Mouse (Mus musculus): ENCODE measurements around the gene Ankrd61. TPM values are rescaled to one million over a fixed set of nuclear protein-coding genes. Genes with fewer than 3 reads are reported as not detected.
A peak's percentile ranks its signal among the peaks of the same experiment; 100 is the strongest.

Gene Ankrd61
- polyA plus RNA-seq (2015; fragmentation: Nextera tagmentation; extraction: Ambion mirVana), result 0.29 and 0.31 TPM in 2 replicates

DNA sequence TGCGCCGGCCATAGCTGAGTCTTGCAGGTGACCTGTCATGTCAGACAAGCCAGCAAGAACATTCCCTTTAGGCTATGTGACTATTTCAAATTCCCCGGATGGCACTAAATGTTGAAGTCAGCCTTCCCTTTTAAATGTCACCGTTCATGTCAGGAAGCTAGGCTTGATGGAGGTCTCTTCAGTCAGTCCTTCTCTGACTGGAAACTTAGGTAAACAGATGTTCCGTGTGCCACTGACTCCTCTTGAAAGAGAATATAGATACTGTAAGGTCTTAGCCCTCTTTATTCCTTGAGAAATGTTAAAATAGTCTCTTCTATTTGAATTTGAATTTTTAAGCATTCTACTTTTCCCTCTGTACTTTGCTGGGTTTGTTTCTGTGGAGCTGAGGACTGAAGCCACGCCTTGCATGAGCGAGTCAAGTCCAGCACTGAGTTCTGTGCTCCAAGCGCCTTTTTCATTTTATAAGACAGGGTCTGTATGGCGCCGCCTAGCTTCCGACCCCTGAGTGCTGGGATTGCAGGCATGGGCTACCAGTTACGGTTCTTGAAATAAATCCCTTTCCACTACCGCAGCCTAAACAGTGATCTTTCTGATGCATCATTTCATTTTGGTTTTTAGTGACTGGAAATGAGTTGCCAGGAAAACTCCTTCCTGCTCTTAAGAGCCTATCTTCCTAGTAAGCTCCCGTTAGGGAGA lies at the start of gene Ankrd61:
TSS of gene Ankrd61 (minus strand) at position 51 of the 696 bp plus-strand sequence.
- H3K4me1 ChIP-seq (ENCODE audit: control insufficient read depth, insufficient read depth, low read length), result no peaks in the 10 kb centered on the region
- no peak within 1 kb of the TSS for H3K4me3 ChIP-seq (replicated peaks; ENCODE audit: low read length)
- no peaks in the 10 kb centered on the region for H3K9me3 ChIP-seq (replicated peaks; ENCODE audit: control insufficient read depth, low read length)
- H3K27me3 ChIP-seq (ENCODE audit: control insufficient read depth, insufficient read depth, low read length), result no peaks in the 10 kb centered on the region
- H3K36me3 ChIP-seq (ENCODE audit: control insufficient read depth, insufficient read depth, low read length), result peaks cover 19% of the 10 kb centered on the region
- H3K27ac ChIP-seq (ENCODE audit: low read length), result no peak within 1 kb of the TSS
- ATAC-seq (ENCODE audit: insufficient read depth, low FRiP score), result no peak
- WGBS, result 84% methylated on average over 14 of the region's 14 CpGs
- no peak within 1 kb of the TSS for H3K9ac ChIP-seq (ENCODE audit: low read length)
- no peak within 1 kb of the TSS for H3K4me2 ChIP-seq (ENCODE audit: low read depth, low read length)

DNA sequence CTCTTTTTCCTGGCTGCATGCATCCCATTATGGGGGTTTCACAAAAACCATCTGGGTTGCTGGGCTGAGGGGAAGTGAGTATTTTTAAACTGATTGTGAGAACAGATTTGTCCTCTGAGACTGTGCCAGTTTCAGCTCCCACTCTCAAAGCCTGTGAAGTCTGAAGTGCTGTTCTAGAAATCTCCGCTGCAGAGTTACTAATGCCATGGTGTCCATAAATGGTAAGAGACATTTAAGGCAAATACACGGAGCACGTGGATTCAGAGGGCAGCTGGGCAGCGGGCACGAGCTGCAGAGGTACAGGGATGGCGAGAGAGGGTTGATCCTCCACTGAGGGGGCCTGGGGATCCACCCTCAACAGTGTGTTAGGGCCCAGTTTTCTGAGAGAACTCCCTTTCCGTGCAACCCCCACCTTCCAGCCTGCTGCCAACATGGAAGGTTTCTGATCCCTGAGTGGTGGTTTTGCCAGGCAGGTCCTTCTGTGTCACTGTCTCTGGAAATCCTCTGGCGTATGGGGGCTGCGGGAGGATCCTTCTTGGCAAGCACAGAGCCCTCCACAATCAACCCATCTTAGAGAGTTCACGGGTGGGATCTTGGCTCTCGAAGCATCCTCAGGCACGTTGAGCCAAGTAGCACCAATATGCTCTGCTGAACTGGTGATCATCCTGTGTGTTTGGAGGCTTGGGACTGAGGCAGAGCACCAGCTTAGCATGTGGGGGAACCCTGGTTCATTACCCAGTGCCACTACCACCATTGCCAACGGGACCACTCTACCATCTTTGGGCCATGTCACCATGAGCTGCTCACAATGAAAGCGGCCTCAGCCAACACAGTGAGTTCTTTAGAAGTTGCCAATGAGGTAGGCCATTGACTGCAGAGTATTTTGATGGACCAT lies 46.0 kb upstream of the Ankrd61 start:
- 85% methylated on average over 14 of the region's 14 CpGs for WGBS
- no peak overlapping the region for H3K4me3 ChIP-seq (replicated peaks; ENCODE audit: low read length)

DNA sequence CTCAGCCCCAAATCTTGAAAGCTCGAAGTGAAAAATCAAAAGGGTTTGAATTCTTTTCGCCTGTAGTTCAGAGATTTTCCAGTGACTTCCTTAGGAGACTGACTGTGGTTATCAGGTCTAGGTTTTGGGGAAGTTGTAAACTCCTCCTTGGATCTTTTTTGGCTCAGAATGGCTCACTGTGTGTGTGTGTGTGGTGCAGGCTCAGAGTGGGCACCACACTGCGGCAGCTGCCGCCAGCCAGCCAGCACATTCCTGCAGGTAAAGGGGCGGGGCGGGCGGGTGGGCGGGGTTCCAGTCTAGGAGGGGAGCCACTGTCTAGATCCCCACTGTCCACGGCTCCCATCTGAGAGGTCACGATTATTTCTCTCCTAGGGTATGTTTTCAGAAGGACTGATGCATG lies 44.1 kb upstream of the Ankrd61 start:
- ATAC-seq (ENCODE audit: insufficient read depth, low FRiP score), result no peak
- H3K4me2 ChIP-seq (ENCODE audit: low read depth, low read length), result peak overlapping the region; percentile 19; the same call in 1 of the 2 replicates
- 18% methylated on average over 10 of the region's 10 CpGs for WGBS

More for the DNA sequence above, 46.0 kb upstream of the Ankrd61 start:
- H3K27ac ChIP-seq (ENCODE audit: low read length), result no peak overlapping the region
- no peak overlapping the region for H3K9ac ChIP-seq (ENCODE audit: low read length)
- H3K4me2 ChIP-seq (ENCODE audit: low read depth, low read length), result no peak overlapping the region
- no peaks in the 10 kb centered on the region for H3K27me3 ChIP-seq (ENCODE audit: control insufficient read depth, insufficient read depth, low read length)
- no peaks in the 10 kb centered on the region for H3K9me3 ChIP-seq (replicated peaks; ENCODE audit: control insufficient read depth, low read length)
- ATAC-seq (ENCODE audit: insufficient read depth, low FRiP score), result no peak
- no peaks in the 10 kb centered on the region for H3K36me3 ChIP-seq (ENCODE audit: control insufficient read depth, insufficient read depth, low read length)
- H3K4me1 ChIP-seq (ENCODE audit: control insufficient read depth, insufficient read depth, low read length), result no peaks in the 10 kb centered on the region

DNA sequence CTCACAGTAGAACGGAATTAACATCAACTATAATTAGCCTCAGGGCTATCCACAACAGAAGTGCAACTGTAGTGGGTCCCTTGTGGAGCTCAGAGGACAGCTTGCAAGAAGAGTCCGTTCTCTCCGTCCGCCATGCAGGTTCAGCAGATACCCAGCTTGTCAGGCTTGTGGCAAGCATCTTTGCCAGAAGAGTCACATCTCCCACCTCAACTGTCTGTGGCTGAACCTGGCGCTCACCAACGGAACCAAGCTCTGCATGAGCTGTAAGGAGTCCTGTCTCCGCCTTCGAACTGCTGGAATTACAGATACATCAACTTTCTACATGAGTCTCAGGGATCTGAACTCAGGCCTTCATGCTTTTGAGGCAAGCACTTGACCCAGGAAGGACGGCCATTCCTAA lies 38.7 kb upstream of the Ankrd61 start:
- Histone ChIP-seq H3K27ac (ENCODE audit: low read length) (no peak overlapping the region), H3K4me2 (ENCODE audit: low read depth, low read length) (no peak overlapping the region), H3K36me3 (ENCODE audit: control insufficient read depth, insufficient read depth, low read length) (no peaks in the 10 kb centered on the region), H3K9me3 (replicated peaks; ENCODE audit: control insufficient read depth, low read length) (no peaks in the 10 kb centered on the region), H3K27me3 (ENCODE audit: control insufficient read depth, insufficient read depth, low read length) (no peaks in the 10 kb centered on the region), H3K4me3 (replicated peaks; ENCODE audit: low read length) (no peak overlapping the region), H3K9ac (ENCODE audit: low read length) (no peak overlapping the region), H3K4me1 (ENCODE audit: control insufficient read depth, insufficient read depth, low read length) (no peaks in the 10 kb centered on the region)
- no peak for ATAC-seq (ENCODE audit: insufficient read depth, low FRiP score)
- 88% methylated on average over 9 of the region's 9 CpGs for WGBS

More for the DNA sequence above, 44.1 kb upstream of the Ankrd61 start:
- no peaks in the 10 kb centered on the region for H3K36me3 ChIP-seq (ENCODE audit: control insufficient read depth, insufficient read depth, low read length)
- H3K9ac ChIP-seq (ENCODE audit: low read length), result no peak overlapping the region
- no peaks in the 10 kb centered on the region for H3K27me3 ChIP-seq (ENCODE audit: control insufficient read depth, insufficient read depth, low read length)
- H3K9me3 ChIP-seq (replicated peaks; ENCODE audit: control insufficient read depth, low read length), result no peaks in the 10 kb centered on the region
- H3K27ac ChIP-seq (ENCODE audit: low read length), result no peak overlapping the region
- no peak overlapping the region for H3K4me3 ChIP-seq (replicated peaks; ENCODE audit: low read length)
- no peaks in the 10 kb centered on the region for H3K4me1 ChIP-seq (ENCODE audit: control insufficient read depth, insufficient read depth, low read length)

DNA sequence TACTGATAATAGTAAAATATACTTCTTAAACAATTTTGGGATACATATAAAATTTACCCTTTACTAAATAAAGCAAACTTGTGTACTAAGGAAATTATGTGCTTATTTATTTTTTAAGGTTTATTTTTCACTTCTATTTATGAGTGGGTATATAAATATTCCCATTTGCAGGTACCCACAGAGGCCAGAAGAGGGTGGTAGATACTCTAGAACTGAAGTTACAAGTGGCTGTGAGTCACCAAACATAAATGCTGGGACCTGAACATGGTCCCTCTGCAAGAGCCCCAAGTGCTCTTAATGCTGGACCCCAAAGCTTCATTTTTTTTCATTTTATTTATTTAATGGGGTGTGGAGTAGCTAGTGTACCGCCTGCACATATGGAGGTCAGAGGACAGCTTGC lies 36.4 kb upstream of the Ankrd61 start:
- Histone ChIP-seq H3K9ac (ENCODE audit: low read length) (no peak overlapping the region), H3K27me3 (ENCODE audit: control insufficient read depth, insufficient read depth, low read length) (no peaks in the 10 kb centered on the region), H3K9me3 (replicated peaks; ENCODE audit: control insufficient read depth, low read length) (no peaks in the 10 kb centered on the region), H3K4me2 (ENCODE audit: low read depth, low read length) (no peak overlapping the region), H3K36me3 (ENCODE audit: control insufficient read depth, insufficient read depth, low read length) (0 out of 2 replicates have a peak, but pooled peaks cover 8% of the 10 kb centered on the region), H3K4me1 (ENCODE audit: control insufficient read depth, insufficient read depth, low read length) (no peaks in the 10 kb centered on the region), H3K4me3 (replicated peaks; ENCODE audit: low read length) (no peak overlapping the region), H3K27ac (ENCODE audit: low read length) (no peak overlapping the region)
- 81% methylated on average over 1 of the region's 1 CpGs for WGBS
- ATAC-seq (ENCODE audit: insufficient read depth, low FRiP score), result no peak

DNA sequence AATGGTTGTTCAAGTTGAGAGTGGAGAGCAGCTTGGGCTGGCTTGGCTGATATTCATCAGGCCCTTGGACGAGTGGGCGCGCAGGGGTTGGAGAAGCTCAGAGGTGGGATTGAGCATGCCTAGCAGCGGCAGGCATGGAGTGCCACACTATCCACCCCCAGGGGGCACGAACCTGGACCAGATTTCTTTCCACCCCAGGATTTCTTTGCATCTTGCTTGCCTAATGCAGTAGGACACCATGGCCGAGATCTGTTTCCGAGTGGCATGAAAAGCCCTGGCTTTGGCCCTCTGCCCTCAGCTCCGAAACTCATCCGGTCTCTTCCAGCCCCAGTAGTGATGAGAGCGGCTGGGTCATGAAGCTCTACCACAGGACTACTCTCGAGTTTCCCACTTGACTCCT lies 35.9 kb upstream of the Ankrd61 start:
- Histone ChIP-seq H3K36me3 (ENCODE audit: control insufficient read depth, insufficient read depth, low read length) (0 out of 2 replicates have a peak, but pooled peaks cover 8% of the 10 kb centered on the region), H3K4me1 (ENCODE audit: control insufficient read depth, insufficient read depth, low read length) (no peaks in the 10 kb centered on the region), H3K9ac (ENCODE audit: low read length) (no peak overlapping the region), H3K9me3 (replicated peaks; ENCODE audit: control insufficient read depth, low read length) (no peaks in the 10 kb centered on the region), H3K4me2 (ENCODE audit: low read depth, low read length) (no peak overlapping the region), H3K4me3 (replicated peaks; ENCODE audit: low read length) (no peak overlapping the region), H3K27ac (ENCODE audit: low read length) (no peak overlapping the region), H3K27me3 (ENCODE audit: control insufficient read depth, insufficient read depth, low read length) (no peaks in the 10 kb centered on the region)
- ATAC-seq (ENCODE audit: insufficient read depth, low FRiP score), result no peak
- WGBS, result 89% methylated on average over 11 of the region's 11 CpGs

DNA sequence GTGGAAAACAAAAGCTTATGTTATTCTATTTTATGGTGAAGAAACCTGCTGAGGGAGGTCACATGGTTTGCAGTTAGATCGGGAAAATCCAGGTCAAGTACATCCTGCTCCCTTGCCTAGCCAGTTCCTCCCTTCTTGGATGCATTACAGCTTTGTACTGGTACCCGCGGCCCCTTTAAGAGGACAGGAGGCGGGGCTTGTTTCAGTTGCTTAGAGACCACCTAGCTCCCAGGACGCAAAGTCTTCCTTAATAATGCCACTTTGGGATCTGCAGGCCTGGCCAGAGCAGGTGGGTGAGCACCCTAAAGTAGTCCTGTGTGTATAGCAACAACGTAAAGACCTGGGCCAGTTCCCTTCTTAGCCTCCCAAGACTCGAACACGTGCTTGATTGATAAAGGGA lies 35.3 kb upstream of the Ankrd61 start, which contains the start of gene Rsph10b:
TSS of gene Rsph10b (plus strand) at position 205 of the 400 bp plus-strand sequence.
- no peak within 1 kb of the TSS for H3K27ac ChIP-seq (ENCODE audit: low read length)
- no peak within 1 kb of the TSS for H3K9ac ChIP-seq (ENCODE audit: low read length)
- H3K9me3 ChIP-seq (replicated peaks; ENCODE audit: control insufficient read depth, low read length), result no peaks in the 10 kb centered on the region
- ATAC-seq (ENCODE audit: insufficient read depth, low FRiP score), result no peak
- H3K4me2 ChIP-seq (ENCODE audit: low read depth, low read length), result no peak within 1 kb of the TSS
- H3K36me3 ChIP-seq (ENCODE audit: control insufficient read depth, insufficient read depth, low read length), result 0 out of 2 replicates have a peak, but pooled peaks cover 8% of the 10 kb centered on the region
- no peaks in the 10 kb centered on the region for H3K27me3 ChIP-seq (ENCODE audit: control insufficient read depth, insufficient read depth, low read length)
- 20% methylated on average over 8 of the region's 8 CpGs for WGBS
- no peaks in the 10 kb centered on the region for H3K4me1 ChIP-seq (ENCODE audit: control insufficient read depth, insufficient read depth, low read length)
- H3K4me3 ChIP-seq (replicated peaks; ENCODE audit: low read length), result no peak within 1 kb of the TSS

DNA sequence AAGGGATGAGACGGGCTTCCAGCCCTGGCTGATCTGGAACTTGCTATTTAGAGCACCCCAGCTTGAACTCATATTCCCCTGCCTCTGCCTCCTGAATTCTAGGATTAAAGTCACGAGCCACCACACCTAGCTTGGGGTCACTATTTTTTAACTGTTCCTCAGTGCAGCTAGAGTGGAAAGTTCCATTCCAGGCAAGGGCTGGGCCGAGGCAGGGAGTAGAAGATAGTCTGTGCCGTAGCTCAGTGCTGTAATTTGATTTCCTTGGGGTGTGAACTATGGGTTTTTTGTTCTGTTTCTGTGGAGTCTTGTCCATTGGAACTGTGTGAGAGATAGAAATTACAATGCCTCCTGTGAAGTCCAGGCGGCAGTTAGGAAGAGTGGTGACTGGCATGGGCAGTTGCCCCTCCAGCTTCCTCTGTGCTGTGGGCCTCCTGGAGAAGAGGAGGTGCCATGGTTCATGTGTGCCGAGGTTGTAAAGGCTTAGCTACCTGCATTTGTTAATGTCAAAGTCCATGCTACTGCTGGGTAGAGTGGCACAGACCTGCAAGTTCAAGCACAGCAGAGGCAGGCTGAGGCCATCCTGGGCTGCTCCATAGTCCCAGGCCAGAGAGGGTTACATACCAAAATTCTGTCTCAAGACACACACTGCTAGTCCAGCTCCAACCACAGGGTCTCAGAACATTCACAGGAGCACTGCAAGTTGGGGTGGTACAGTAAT lies 34.5 kb upstream of the Ankrd61 start:
- H3K4me2 ChIP-seq (ENCODE audit: low read depth, low read length), result no peak overlapping the region
- no peaks in the 10 kb centered on the region for H3K9me3 ChIP-seq (replicated peaks; ENCODE audit: control insufficient read depth, low read length)
- WGBS, result 77% methylated on average over 6 of the region's 6 CpGs
- no peak overlapping the region for H3K9ac ChIP-seq (ENCODE audit: low read length)
- H3K36me3 ChIP-seq (ENCODE audit: control insufficient read depth, insufficient read depth, low read length), result 0 out of 2 replicates have a peak, but pooled peaks cover 8% of the 10 kb centered on the region
- no peak overlapping the region for H3K27ac ChIP-seq (ENCODE audit: low read length)
- no peak overlapping the region for H3K4me3 ChIP-seq (replicated peaks; ENCODE audit: low read length)
- H3K4me1 ChIP-seq (ENCODE audit: control insufficient read depth, insufficient read depth, low read length), result no peaks in the 10 kb centered on the region
- ATAC-seq (ENCODE audit: insufficient read depth, low FRiP score), result no peak
- no peaks in the 10 kb centered on the region for H3K27me3 ChIP-seq (ENCODE audit: control insufficient read depth, insufficient read depth, low read length)

Measured in stomach, embryonic 16.5 days (tissue).